Mouse (Mus musculus): ENCODE measurements around the gene Olfr1006. TPM values are rescaled to one million over a fixed set of nuclear protein-coding genes. Genes with fewer than 3 reads are reported as not detected.
"Not testable (repeated sequence)": the region's sequence is repeated elsewhere in the genome, so short reads cannot be mapped to it uniquely, and the experiment has no call there.

The Olfr1006 gene
- total RNA-seq (2022), result not detected

- DNase-seq (ENCODE audit: low spot score in 2 of 2), result no peak
These were observed at the start of gene Olfr1006 for GRCm38 (mm10) chr2:85678667-85679066. TSS of gene Olfr1006 (minus strand) at chr2:85678767.

GRCm38 (mm10) chr2:85725793-85726192, 47.2 kb upstream of the Olfr1006 start:
- DNase-seq (ENCODE audit: low spot score in 2 of 2), result no peak

GRCm38 (mm10) chr2:85715119-85715518, 36.6 kb upstream of the Olfr1006 start, which contains the start of gene Olfr1009:
TSS of gene Olfr1009 (plus strand) at chr2:85715419.
- no peak for DNase-seq (ENCODE audit: low spot score in 2 of 2)

GRCm38 (mm10) chr2:85711159-85711558, 32.6 kb upstream of the Olfr1006 start:
- DNase-seq (ENCODE audit: low spot score in 2 of 2), result no peak

GRCm38 (mm10) chr2:85710680-85711079, 32.1 kb upstream of the Olfr1006 start:
- DNase-seq (ENCODE audit: low spot score in 2 of 2), result not testable (repeated sequence)

- no peak for DNase-seq (ENCODE audit: low spot score in 2 of 2)
These were observed 10.6 kb upstream of the Olfr1006 start, which contains the start of gene Olfr1008 for GRCm38 (mm10) chr2:85689131-85689530. TSS of gene Olfr1008 (plus strand) at chr2:85689431.

GRCm38 (mm10) chr2:85664355-85664754, 14.2 kb downstream of the Olfr1006 start, which contains the start of gene Olfr154:
TSS of gene Olfr154 (minus strand) at chr2:85664455.
- DNase-seq (ENCODE audit: low spot score in 2 of 2), result not testable (repeated sequence)

- no peak for DNase-seq (ENCODE audit: low spot score in 2 of 2)
These were observed 28.0 kb downstream of the Olfr1006 start, which contains the start of gene Olfr1002 for GRCm38 (mm10) chr2:85650604-85651003. TSS of gene Olfr1002 (minus strand) at chr2:85650704.

Other genes with a start within 250 kb of the Olfr1006 start
- not detected for gene Olfr994, start 242.3 kb downstream of the Olfr1006 start, total RNA-seq (2022)
- not detected for gene Olfr995, start 235.1 kb downstream of the Olfr1006 start, total RNA-seq (2022)
- under 1 TPM in 3 of 4 experiments, not detected in 1; 0.15 to 0.27 (median 0.16) TPM for gene 4833423E24Rik, start 159.7 kb downstream of the Olfr1006 start, total RNA-seq (2022)
- gene Olfr996, start 99.6 kb downstream of the Olfr1006 start, total RNA-seq (2022), result not detected
- gene Olfr998, start 89.8 kb downstream of the Olfr1006 start, total RNA-seq (2022), result not detected
- gene Olfr1000, start 66.9 kb downstream of the Olfr1006 start, total RNA-seq (2022), result not detected
- gene Olfr1002, start 28.1 kb downstream of the Olfr1006 start, total RNA-seq (2022), result not detected
- not detected for gene Olfr154, start 14.3 kb downstream of the Olfr1006 start, total RNA-seq (2022)
- not detected for gene Olfr1008, start 10.7 kb upstream of the Olfr1006 start, total RNA-seq (2022)
- gene Olfr1009, start 36.7 kb upstream of the Olfr1006 start, total RNA-seq (2022), result not detected
- gene Olfr1012, start 84.0 kb upstream of the Olfr1006 start, total RNA-seq (2022), result not detected
- not detected for gene Olfr1013, start 88.3 kb upstream of the Olfr1006 start, total RNA-seq (2022)
- not detected for gene Olfr1014, start 93.9 kb upstream of the Olfr1006 start, total RNA-seq (2022)
- not detected for gene Olfr1015, start 103.2 kb upstream of the Olfr1006 start, total RNA-seq (2022)
- gene Olfr1016, start 123.8 kb upstream of the Olfr1006 start, total RNA-seq (2022), result not detected
- gene Olfr1018, start 139.7 kb upstream of the Olfr1006 start, total RNA-seq (2022), result not detected
- gene Olfr1019, start 166.7 kb upstream of the Olfr1006 start, total RNA-seq (2022), result not detected
- not detected for gene Olfr1020, start 168.3 kb upstream of the Olfr1006 start, total RNA-seq (2022)
- not detected for gene Olfr1022, start 189.8 kb upstream of the Olfr1006 start, total RNA-seq (2022)
- not detected for gene Olfr1023, start 206.9 kb upstream of the Olfr1006 start, total RNA-seq (2022)
- not detected for gene Olfr1024, start 226.3 kb upstream of the Olfr1006 start, total RNA-seq (2022)
- gene Olfr1025-ps1, start 236.4 kb upstream of the Olfr1006 start, total RNA-seq (2022), result not detected
- not detected for gene Olfr1026, start 242.8 kb upstream of the Olfr1006 start, total RNA-seq (2022)

Data from left cerebral cortex, adult 8-10 months (tissue).